Mouse (Mus musculus) myocyte (in vitro differentiated cells): ENCODE data around the gene Rxra.

Experiments
- MAX ChIP-seq: IDR thresholded peaks from one replicate; pipeline ENCODE4 v1.6.1; 2011; ENCODE audit warnings: low read depth, mild to moderate bottlenecking, control low read depth
- POLR2A ChIP-seq: IDR thresholded peaks from one replicate; pipeline ENCODE4 v1.6.1; 2011; ENCODE audit warnings: low read depth, mild to moderate bottlenecking, control low read depth, moderate library complexity; ENCODE audit not compliant: insufficient read length
- POLR2AphosphoS2 ChIP-seq: IDR thresholded peaks from one replicate; pipeline ENCODE4 v1.6.1; 2011; ENCODE audit warnings: low read depth, control low read depth; ENCODE audit not compliant: insufficient read length

DNA sequence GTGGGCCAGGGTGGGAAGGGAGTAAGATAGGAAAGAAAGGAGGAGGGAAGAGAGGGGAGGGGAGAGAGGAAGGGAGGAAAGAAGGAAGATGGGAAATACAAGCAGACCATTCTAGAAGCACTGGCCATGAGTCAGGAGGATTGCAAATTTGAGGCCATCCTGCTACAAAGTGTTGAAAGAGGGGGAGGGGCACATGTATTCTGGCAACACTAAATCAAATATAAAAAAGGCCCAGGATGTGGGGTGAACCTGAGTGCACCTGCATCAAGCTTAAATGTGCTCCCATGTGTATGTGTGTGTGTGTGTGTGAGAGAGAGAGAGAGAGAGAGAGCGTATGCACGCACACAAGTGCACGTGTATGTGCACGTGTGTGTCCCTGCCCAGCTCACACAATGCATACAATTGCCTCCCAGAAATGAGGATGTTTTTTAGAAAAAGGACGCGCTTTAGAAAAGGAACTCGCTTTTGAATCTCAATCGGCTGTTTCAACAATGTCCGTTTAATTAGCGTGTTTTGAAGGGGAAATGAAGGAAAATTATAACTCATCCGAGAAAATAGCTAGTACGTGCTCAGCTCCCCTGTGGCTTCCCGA, 41.0 kb upstream of the Rxra start:
- no peak for TF ChIP-seq POLR2A
- no peak for TF ChIP-seq MAX
- TF ChIP-seq POLR2AphosphoS2, result no peak
